Mouse (Mus musculus) intestine, embryonic 14.5 days (tissue): Measurements from ENCODE around the gene Tmem52b. TPM values are rescaled to one million over a fixed set of nuclear protein-coding genes. Genes with fewer than 3 reads are reported as not detected.

Source experiments
- ATAC-seq: fragments of 200-750 bp; cut with Nextera tagmentation; replicated peaks from 2 replicates; pipeline ENCODE4 v1.8.0; 2017; ENCODE audit warnings: low read depth, moderate number of reproducible peaks, moderate TSS enrichment, moderate library complexity; ENCODE audit not compliant: low FRiP score, low TSS enrichment
- DNase-seq: peaks from one replicate; pipeline ENCODE4 v3.0.0-alpha.2; 2018; ENCODE audit warnings: low spot score
- H3K27ac ChIP-seq: fragments of 300-500 bp; sonication (generic); 2 replicates; pipeline ENCODE4 v1.5.1; 2014; ENCODE audit warnings: low read depth, mild to moderate bottlenecking, control low read depth
- H3K27me3 ChIP-seq: fragments of 300-500 bp; sonication (generic); replicated peaks from 2 replicates; pipeline ENCODE4 v1.6.1; 2014; ENCODE audit warnings: low read length, control low read depth; ENCODE audit not compliant: control insufficient read depth, insufficient read depth
- H3K36me3 ChIP-seq: fragments of 300-500 bp; sonication (generic); 2 replicates; pipeline ENCODE4 v1.6.1; 2014; ENCODE audit warnings: low read length, control low read depth; ENCODE audit not compliant: control insufficient read depth, insufficient read depth
- H3K4me1 ChIP-seq: fragments of 300-500 bp; sonication (generic); replicated peaks from 2 replicates; pipeline ENCODE4 v1.6.1; 2014; ENCODE audit warnings: low read length, control low read depth, mixed read lengths; ENCODE audit not compliant: control insufficient read depth, insufficient read depth
- H3K4me2 ChIP-seq: fragments of 300-500 bp; sonication (generic); 2 replicates; pipeline ENCODE4 v1.6.1; 2014; ENCODE audit warnings: low read length
- H3K4me3 ChIP-seq: fragments of 300-500 bp; sonication (generic); 2 replicates; pipeline ENCODE4 v1.5.1; 2014; ENCODE audit warnings: low read depth, low read length, control low read depth, mixed read lengths
- H3K9ac ChIP-seq: fragments of 300-500 bp; sonication (generic); 2 replicates; pipeline ENCODE4 v1.6.1; 2014; ENCODE audit warnings: mild to moderate bottlenecking, low read length
- H3K9me3 ChIP-seq: fragments of 300-500 bp; sonication (generic); 2 replicates; pipeline ENCODE4 v1.6.1; 2016; ENCODE audit warnings: low read length, control low read depth; ENCODE audit not compliant: control insufficient read depth
- WGBS: fragments of 180-500 bp; shearing (Covaris S2); extraction: QIAGEN DNeasy Blood & Tissue Kit; methylation state at CpG from one replicate; pipeline ENCODE4 v1.1.7; 2014; 5-methylcytosine and 5-hydroxymethylcytosine counted together
- polyA plus RNA-seq: library from polyadenylated mRNA; unstranded; fragments of >200 nt; fragmentation: Nextera tagmentation; extraction: Ambion mirVana; gene quantifications from 2 replicates; pipeline ENCODE4 v1.2.1, GENCODE M21; 2014

The Tmem52b gene
- polyA plus RNA-seq, 1 experiment from 2014 or later = 0.23 TPM

- Histone ChIP-seq H3K4me1 (peaks cover 20% of the 10 kb centered on the region), H3K4me3 (peak overlapping the region; percentile 90), H3K27ac (no peak overlapping the region), H3K27me3 (no peaks in the 10 kb centered on the region), H3K4me2 (peak overlapping the region; percentile 83), H3K9me3 (no peaks in the 10 kb centered on the region), H3K36me3 (peaks cover 25% of the 10 kb centered on the region), H3K9ac (no peak overlapping the region)
- no peak for ATAC-seq
- WGBS = 58% methylated on average over 4 of the region's 4 CpGs
- DNase-seq = no peak
These were observed 22.4 kb downstream of the Tmem52b start for GRCm38 (mm10) chr6:129534627-129535190.

- H3K9ac ChIP-seq = no peak overlapping the region
- no peak overlapping the region for H3K27ac ChIP-seq
- peaks cover 20% of the 10 kb centered on the region for H3K4me1 ChIP-seq
- peaks cover 35% of the 10 kb centered on the region for H3K36me3 ChIP-seq
- ATAC-seq (no peak), DNase-seq (no peak)
- no peaks in the 10 kb centered on the region for H3K9me3 ChIP-seq
- H3K4me3 ChIP-seq = no peak overlapping the region
- H3K27me3 ChIP-seq = no peaks in the 10 kb centered on the region
- H3K4me2 ChIP-seq = peak overlapping the region; percentile 4; the same call in 1 of the 2 replicates
- WGBS = 66% methylated on average over 4 of the region's 4 CpGs
These were observed 23.4 kb downstream of the Tmem52b start for GRCm38 (mm10) chr6:129535723-129536122.

GRCm38 (mm10) chr6:129538555-129538954 is 26.2 kb downstream of the Tmem52b start:
- 84% methylated on average over 6 of the region's 6 CpGs for WGBS
- no peak for ATAC-seq

GRCm38 (mm10) chr6:129541931-129542330 is 29.6 kb downstream of the Tmem52b start:
- H3K4me1 ChIP-seq = no peaks in the 10 kb centered on the region
- H3K27me3 ChIP-seq = no peaks in the 10 kb centered on the region
- H3K9ac ChIP-seq = no peak overlapping the region
- ATAC-seq (no peak), DNase-seq (no peak)
- H3K4me2 ChIP-seq = no peak overlapping the region
- H3K27ac ChIP-seq = no peak overlapping the region
- H3K36me3 ChIP-seq = peaks cover 47% of the 10 kb centered on the region
- no peak overlapping the region for H3K4me3 ChIP-seq
- 84% methylated on average over 9 of the region's 9 CpGs for WGBS
- no peaks in the 10 kb centered on the region for H3K9me3 ChIP-seq

More at GRCm38 (mm10) chr6:129538555-129538954, 26.2 kb downstream of the Tmem52b start:
- Histone ChIP-seq H3K27ac (no peak overlapping the region), H3K27me3 (no peaks in the 10 kb centered on the region), H3K4me3 (no peak overlapping the region), H3K4me2 (no peak overlapping the region), H3K9me3 (no peaks in the 10 kb centered on the region), H3K36me3 (peaks cover 47% of the 10 kb centered on the region), H3K4me1 (peaks cover 15% of the 10 kb centered on the region), H3K9ac (no peak overlapping the region)
- no peak for DNase-seq

GRCm38 (mm10) chr6:129542540-129542939 is 30.2 kb downstream of the Tmem52b start:
- no peak overlapping the region for H3K27ac ChIP-seq
- no peak overlapping the region for H3K4me2 ChIP-seq
- no peaks in the 10 kb centered on the region for H3K4me1 ChIP-seq
- no peak overlapping the region for H3K9ac ChIP-seq
- H3K9me3 ChIP-seq = no peaks in the 10 kb centered on the region
- 90% methylated on average over 3 of the region's 3 CpGs for WGBS
- no peak overlapping the region for H3K4me3 ChIP-seq
- H3K36me3 ChIP-seq = peaks cover 44% of the 10 kb centered on the region
- ATAC-seq (no peak), DNase-seq (no peak)
- H3K27me3 ChIP-seq = no peaks in the 10 kb centered on the region

- Histone ChIP-seq H3K36me3 (peaks cover 30% of the 10 kb centered on the region), H3K27me3 (no peaks in the 10 kb centered on the region), H3K4me2 (no peak overlapping the region), H3K4me1 (no peaks in the 10 kb centered on the region), H3K27ac (no peak overlapping the region), H3K9me3 (no peaks in the 10 kb centered on the region), H3K9ac (no peak overlapping the region), H3K4me3 (no peak overlapping the region)
- ATAC-seq (peak; percentile 68), DNase-seq (peak; percentile 76)
- WGBS = 43% methylated on average over 6 of the region's 6 CpGs
These were observed 31.6 kb downstream of the Tmem52b start for GRCm38 (mm10) chr6:129543709-129544606.

- H3K4me1 ChIP-seq = no peaks in the 10 kb centered on the region
- no peak overlapping the region for H3K9ac ChIP-seq
- WGBS = 79% methylated on average over 2 of the region's 2 CpGs
- no peaks in the 10 kb centered on the region for H3K36me3 ChIP-seq
- H3K9me3 ChIP-seq = no peaks in the 10 kb centered on the region
- no peak for ATAC-seq
- no peak overlapping the region for H3K4me2 ChIP-seq
- no peak overlapping the region for H3K4me3 ChIP-seq
- H3K27me3 ChIP-seq = no peaks in the 10 kb centered on the region
- H3K27ac ChIP-seq = no peak overlapping the region
- DNase-seq = no peak
These were observed 34.9 kb downstream of the Tmem52b start for GRCm38 (mm10) chr6:129547277-129547676.

GRCm38 (mm10) chr6:129548009-129548408 is 35.7 kb downstream of the Tmem52b start:
- Histone ChIP-seq H3K4me3 (no peak overlapping the region), H3K9ac (no peak overlapping the region), H3K27ac (no peak overlapping the region), H3K4me1 (no peaks in the 10 kb centered on the region), H3K27me3 (no peaks in the 10 kb centered on the region), H3K9me3 (no peaks in the 10 kb centered on the region), H3K36me3 (no peaks in the 10 kb centered on the region), H3K4me2 (no peak overlapping the region)
- no peak for ATAC-seq
- 68% methylated on average over 3 of the region's 3 CpGs for WGBS
- no peak for DNase-seq
